Comparison of ENCODE assay signal across 20 mouse cellular contexts in the genomic region with DNA sequence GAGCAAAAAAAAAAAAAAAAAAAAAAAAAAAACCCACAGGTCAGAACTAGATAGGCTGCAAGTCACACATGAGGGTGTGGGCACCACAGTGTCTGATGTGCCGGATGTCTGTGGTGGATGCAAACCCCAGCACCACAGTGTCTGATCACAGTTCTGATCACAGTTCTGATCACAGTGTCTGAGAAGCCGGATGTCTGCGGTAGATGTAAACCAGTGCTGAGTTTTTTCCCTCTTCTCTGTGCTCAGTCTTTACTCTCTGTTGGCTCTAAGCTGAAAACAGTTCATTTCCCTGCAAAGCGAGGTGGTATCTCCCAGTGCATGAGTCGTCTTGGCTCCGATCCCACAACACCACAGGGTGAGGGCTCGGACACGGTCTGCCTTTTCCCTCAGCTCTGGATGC. TPM values are rescaled to one million over a fixed set of nuclear protein-coding genes. Genes with fewer than 3 reads are reported as not detected.
A peak's percentile ranks its signal among the peaks of the same experiment; 100 is the strongest.
DNase-seq lines count a peak whose midpoint lies in the region; ATAC-seq and TF ChIP-seq lines count a peak whose summit lies in the region.
"Not testable (repeated sequence)": the region's sequence is repeated elsewhere in the genome, so short reads cannot be mapped to it uniquely, and the experiment has no call there.
"Had no signal": no experiment of that assay in that cellular context is flagged by ENCODE, and none has a peak within 500 bp of the region (broad histone marks: within the 10 kb centered on the region; RNA-seq: fewer than 3 reads in every experiment).

No protein-coding gene starts in this region.

- peak; percentile 63 to 65 for DNase-seq in CD8-positive naive resting alpha-beta T cell, adult 2 months (ENCODE audit: low read depth in 2 of 2, low spot score in 2 of 2)
- peak; percentile 57 for DNase-seq in adrenal gland, postnatal 14 days
- DNase-seq in heart, postnatal 4 days, result peak; percentile 54
- peak; percentile 7 for DNase-seq in lung, postnatal 25 days (ENCODE audit: low spot score)
- peak; percentile 79 to 84 for DNase-seq in natural killer cell, adult 2 months (ENCODE audit: low spot score in 2 of 2)
- peak; percentile 42 for DNase-seq in thymus, adult 2 months

- not testable (repeated sequence) for TF ChIP-seq POLR2A in thymus, adult 2 months (IDR thresholded peaks at IDR 0.05; ENCODE audit: control insufficient read depth, extremely low read depth, insufficient read depth, low read length, poor library complexity)

- peaks cover 13% of the 10 kb centered on the region for H3K4me1 ChIP-seq in thymus, adult 2 months (replicated peaks; ENCODE audit: control insufficient read depth, insufficient read depth, low read length)

- ATAC-seq in common myeloid progenitor, adult 5-6 weeks (replicated peaks; ENCODE audit: low read depth, poor library complexity, severe bottlenecking), result peak; percentile 96

- H3K27ac ChIP-seq in thymus, adult 2 months (ENCODE audit: control insufficient read depth, insufficient read depth, low read length), result not testable (repeated sequence)

- H3K4me3 ChIP-seq in thymus, adult 2 months (ENCODE audit: control insufficient read depth, insufficient read depth, low read length), result peak overlapping the region; percentile 12; the same call in 1 of the 2 replicates

- H3K27me3 ChIP-seq in thymus, adult 2 months (ENCODE audit: control insufficient read depth, insufficient read depth, low read length), result not testable (repeated sequence)

- 27% methylated on average over 8 of the region's 8 CpGs for WGBS in thymus, adult 2 months

- not testable (repeated sequence) for H3K36me3 ChIP-seq in thymus, adult 2 months (ENCODE audit: control insufficient read depth, insufficient read depth, low read length)

- not testable (repeated sequence) for TF ChIP-seq CTCF in thymus, adult 2 months (IDR thresholded peaks at IDR 0.05; ENCODE audit: borderline replicate concordance, control insufficient read depth, extremely low read depth, insufficient read depth, low read length, poor library complexity)

RNA-seq across cellular contexts. Expression of a gene that starts 4.5 kb away (rescaled TPM):
- total RNA-seq in adrenal gland, postnatal 14 days (2021), result 0.33 and 0.71 TPM in 2 replicates
- 0.23 TPM in 1 of 2 replicates, not detected in the other for total RNA-seq in common myeloid progenitor, adult 5-6 weeks (2017)
- under 1 TPM in 1 of 2 experiments, not detected in 1; 0.41 TPM for total RNA-seq in heart, postnatal 4 days (2021)
- 5.6 and 8.1 TPM in 2 replicates for polyA plus RNA-seq in thymus, adult 2 months (2012; rRNA removed)
- total RNA-seq: gastrocnemius, adult 2 months; layer of hippocampus, adult 2 months had no signal
- polyA plus RNA-seq: forebrain, embryonic 10.5 days; hindbrain, embryonic 15.5 days; midbrain, embryonic 15.5 days; neural tube, embryonic 12.5 days had no signal

RNA-seq across cellular contexts. Expression of a gene that starts 23.4 kb away (rescaled TPM):
- 0.30 and 1.7 TPM in 2 replicates for total RNA-seq in adrenal gland, postnatal 14 days (2021)
- total RNA-seq in common myeloid progenitor, adult 5-6 weeks (2017), result 0.27 and 2.6 TPM in 2 replicates
- under 1 TPM; 0.17 to 0.38 TPM for total RNA-seq in heart, postnatal 4 days (2021)
- 0.08 and 0.11 TPM in 2 replicates for polyA plus RNA-seq in thymus, adult 2 months (2012; rRNA removed)
- total RNA-seq: heart, adult 18-20 months; heart, postnatal 14 days had no signal
- polyA plus RNA-seq: liver, adult 2 months; macrophage had no signal

RNA-seq across cellular contexts. Expression of a gene that starts 34.7 kb away (rescaled TPM):
- 1.3 TPM in 1 of 2 replicates, not detected in the other for total RNA-seq in adrenal gland, postnatal 14 days (2021)
- 0.68 and 0.96 TPM in 2 replicates for total RNA-seq in common myeloid progenitor, adult 5-6 weeks (2017)
- total RNA-seq in heart, postnatal 4 days (2021), result under 1 TPM in 1 of 2 experiments, not detected in 1; 0.12 TPM
- 26.2 and 28.5 TPM in 2 replicates for polyA plus RNA-seq in thymus, adult 2 months (2012; rRNA removed)
- total RNA-seq: gastrocnemius, adult 2 months; heart, postnatal 14 days; layer of hippocampus, adult 2 months; left cerebral cortex, postnatal 36 days had no signal
- polyA plus RNA-seq: cerebellum, adult 2 months; embryonic facial prominence, embryonic 15.5 days; forebrain, embryonic 10.5 days; hindbrain, embryonic 15.5 days; midbrain, embryonic 15.5 days; neural tube, embryonic 12.5 days had no signal

Comparison
In these comparisons a context has a peak if more than half of its experiments do, and no peak if none do; other contexts are left out.
1. DNase-seq: peak in every context shown above with its lines; median percentile 82 in natural killer cell, adult 2 months; 64 in CD8-positive naive resting alpha-beta T cell, adult 2 months; 57 in adrenal gland, postnatal 14 days; 54 in heart, postnatal 4 days; 42 in thymus, adult 2 months; 7 in lung, postnatal 25 days.